Mouse (Mus musculus) ovary, postnatal 14 days (tissue): Measurements from ENCODE around the gene Ephb1.

Experiments
- DNase-seq: peaks from one replicate; pipeline ENCODE4 v3.0.0; 2022; ENCODE audit warnings: low spot score

Ephb1 gene

DNA sequence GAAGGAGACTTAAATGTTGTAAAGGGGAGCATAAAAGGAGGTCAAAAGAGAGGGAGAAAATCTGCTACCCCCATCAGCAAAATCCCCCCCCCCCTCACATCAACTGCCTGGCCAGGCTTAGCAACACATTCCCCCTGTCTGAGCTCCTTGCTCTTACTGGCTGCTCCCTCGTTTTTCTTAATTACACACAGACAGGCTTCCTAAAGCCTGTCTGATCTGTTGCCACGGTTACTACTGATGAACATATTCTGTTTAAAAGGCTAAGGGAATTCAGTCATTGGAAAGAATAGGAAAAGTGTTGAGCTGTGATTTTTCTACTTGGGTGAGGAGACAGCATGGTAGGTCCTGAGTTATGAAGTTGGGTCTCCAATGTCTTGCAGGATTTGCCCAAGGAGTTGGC, 308.6 kb downstream of the Ephb1 start:
- no peak for DNase-seq

DNA sequence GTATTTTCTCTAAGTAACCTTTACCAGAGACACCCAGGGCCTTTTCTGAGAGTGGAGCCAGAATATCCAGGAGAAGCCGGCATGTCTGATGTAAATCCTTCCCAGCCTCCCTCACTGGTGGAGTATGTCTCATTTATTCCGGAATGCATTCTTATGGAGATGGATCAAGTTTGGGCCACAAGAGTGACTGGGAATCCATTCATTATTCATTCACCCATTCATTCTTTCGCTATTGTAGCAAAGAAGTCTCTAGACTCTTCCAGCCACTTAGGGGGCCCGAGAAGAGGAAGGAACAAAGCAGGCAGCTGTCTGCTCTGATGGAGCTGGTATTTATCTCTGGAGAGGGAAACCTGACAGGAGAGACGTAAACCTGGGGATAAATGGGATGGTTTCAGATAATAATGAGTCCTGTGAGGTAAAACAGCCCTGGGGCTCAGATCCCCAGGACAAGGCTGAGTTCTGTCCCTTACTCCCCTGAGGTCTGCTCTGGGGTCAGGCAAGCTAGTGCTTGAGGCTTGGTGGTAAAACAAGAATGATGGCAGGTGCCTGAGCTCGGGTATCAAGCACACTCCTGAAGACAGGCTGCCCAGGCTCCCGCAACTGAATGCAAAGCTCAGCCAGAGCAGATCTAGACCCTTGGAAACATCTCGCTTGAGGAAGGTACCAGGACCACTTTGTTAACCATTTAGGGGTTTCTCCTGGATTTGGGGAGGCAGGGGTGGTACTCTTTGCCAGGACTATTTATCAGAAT, 309.2 kb downstream of the Ephb1 start:
- DNase-seq = no peak

DNA sequence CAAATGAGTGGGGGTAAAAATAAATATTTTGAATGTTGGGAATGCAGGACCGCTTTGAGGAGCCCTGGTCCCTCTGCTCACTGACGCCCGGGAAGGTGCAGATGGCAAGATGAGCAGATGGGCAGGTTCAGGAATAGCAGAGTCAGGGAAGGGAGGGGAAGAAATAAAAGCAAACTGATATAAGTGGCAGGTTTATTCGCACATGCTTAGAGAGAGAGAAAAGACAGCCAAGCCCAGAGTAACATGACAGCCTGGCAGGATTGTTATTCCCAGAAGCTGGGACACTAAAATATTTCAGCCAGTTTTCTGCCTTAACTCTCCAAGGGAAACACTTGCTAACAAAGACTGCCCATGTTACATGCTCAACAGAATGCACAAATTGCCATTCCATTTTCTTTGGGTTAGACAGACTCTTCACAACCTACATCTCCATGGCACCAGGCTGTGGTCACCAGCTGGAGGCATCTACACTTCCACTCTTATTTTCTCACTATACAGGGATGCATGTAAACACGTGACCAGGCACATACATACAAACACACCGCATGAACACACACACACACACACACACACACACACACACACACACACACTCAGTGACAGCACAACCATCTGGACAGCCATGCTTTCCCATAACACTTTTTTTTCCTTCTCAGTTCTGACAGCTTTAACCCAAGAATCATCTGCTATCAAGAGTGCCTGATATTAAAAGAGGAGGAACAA, 315.3 kb downstream of the Ephb1 start:
- no peak for DNase-seq

GRCm38 (mm10) chr9:102036132-102036531, 318.4 kb downstream of the Ephb1 start:
- DNase-seq = no peak

GRCm38 (mm10) chr9:102033231-102033630, 321.3 kb downstream of the Ephb1 start:
- DNase-seq = no peak

DNA sequence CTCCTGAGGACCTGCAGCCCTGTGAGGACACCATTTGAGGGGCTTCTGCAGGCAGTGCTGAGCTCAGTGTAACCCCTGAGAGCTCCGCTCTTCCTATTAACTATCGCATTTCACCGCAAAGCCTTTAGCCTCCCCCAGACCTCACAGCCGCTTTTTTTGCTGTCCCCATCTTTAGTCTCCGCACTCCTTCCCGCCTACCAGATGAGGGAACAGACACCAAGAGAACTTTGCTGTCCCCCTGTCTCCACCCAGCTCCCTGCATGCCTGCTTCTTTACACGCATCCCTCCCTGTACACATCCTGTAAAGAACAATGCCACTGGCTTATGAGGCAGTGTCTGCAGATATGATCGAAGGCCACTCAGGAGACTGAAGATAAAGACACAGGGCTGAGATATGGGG, 322.1 kb downstream of the Ephb1 start:
- DNase-seq = no peak

DNA sequence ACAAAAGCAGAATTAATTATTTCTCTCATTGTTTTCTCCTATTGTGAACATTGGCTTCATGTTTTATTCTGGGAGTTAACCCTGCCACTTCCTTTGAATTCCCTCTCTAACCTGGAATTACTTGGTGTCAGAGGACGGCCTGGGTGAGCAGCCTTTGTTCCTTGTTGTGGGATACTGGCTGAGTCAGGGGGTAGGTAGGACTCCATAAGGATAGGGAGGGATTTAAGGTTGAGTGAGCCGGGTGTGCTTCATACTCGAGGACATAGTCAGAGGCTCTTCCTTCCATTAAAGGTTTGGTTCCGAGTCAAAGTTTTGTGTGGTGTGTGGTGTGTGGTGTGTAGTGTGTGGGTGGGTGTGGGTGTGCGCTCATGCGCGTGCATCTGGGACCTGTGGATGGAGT, 324.8 kb downstream of the Ephb1 start:
- DNase-seq = no peak

DNA sequence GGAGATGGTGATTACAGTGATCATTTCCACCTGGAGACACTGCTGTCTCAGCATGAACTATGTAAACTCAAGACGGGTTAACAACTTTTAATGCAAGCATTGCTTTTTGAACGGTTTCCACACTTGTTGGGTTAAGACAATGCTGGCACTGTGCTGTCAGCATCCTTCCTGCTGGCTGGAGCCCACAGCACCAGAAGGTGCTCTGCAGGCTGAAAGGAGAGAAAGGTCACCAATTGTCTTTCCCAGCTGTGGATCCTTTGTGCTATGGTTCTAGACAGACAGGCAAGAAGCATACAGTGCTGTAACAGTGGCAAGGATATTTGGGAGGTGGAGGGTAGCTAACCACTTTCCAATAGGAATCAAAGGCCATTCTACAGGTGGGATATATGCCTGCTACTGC, 328.4 kb downstream of the Ephb1 start:
- DNase-seq = no peak

DNA sequence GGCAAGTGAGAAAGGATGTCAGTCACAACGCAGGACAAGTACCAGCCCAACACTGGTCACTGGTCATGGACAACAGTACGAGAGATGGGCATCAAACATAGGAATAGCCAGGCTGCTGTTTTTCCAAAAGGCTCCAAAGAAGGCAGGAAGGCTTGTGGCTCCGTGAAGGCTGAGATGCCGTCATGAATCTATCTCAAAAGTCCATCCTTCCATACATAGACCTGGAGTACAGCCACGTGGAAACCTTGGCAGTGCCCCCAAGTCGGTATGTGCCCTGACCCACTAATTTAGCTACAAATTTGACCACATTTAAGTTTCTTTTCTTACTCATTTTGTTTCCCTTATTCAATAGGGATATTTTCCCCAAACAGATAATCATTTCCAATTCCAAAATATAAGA, 329.4 kb downstream of the Ephb1 start:
- no peak for DNase-seq

GRCm38 (mm10) chr9:102015516-102015915, 339.0 kb downstream of the Ephb1 start:
- DNase-seq = no peak

DNA sequence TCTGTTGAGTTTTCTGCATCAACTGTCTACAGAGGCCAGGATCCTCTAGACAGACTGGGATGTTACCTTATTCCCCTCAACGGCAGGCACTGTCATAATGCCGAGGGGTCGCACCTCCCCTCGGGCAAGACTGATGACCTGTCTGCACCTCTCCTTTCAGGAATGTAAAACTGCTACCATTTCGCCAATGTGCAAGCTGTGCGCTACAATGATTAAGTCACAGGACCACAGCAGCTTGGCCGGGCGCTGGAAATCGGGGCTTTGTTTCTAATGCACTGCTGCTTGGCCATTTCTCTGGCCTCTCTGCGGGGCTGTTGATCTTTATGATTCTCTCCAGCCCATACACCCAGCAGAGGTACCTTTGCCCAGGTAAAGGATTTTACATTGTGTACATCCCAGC, 346.8 kb downstream of the Ephb1 start:
- DNase-seq = no peak

DNA sequence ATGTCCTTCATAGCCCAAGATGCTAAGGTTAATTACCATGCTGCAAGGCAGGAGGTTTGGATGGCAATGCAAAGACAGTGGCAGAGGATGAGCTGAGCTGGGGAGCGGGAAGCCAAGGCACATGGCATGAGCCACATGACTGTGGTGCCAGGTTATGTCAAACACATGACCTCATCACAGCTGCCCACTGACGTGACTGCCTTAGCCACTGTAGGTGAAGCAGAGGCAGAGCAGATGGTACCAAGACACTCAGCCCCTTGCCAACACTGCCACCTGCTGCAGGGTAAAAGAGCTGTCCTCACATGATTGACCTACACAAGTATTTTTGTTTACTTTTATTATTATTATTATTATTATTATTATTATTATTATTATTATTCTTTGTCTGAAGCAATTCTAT, 348.0 kb downstream of the Ephb1 start:
- DNase-seq = peak; percentile 9

GRCm38 (mm10) chr9:102002920-102003319, 351.6 kb downstream of the Ephb1 start:
- no peak for DNase-seq

GRCm38 (mm10) chr9:102002186-102002585, 352.3 kb downstream of the Ephb1 start:
- no peak for DNase-seq

GRCm38 (mm10) chr9:102001633-102002165, 352.8 kb downstream of the Ephb1 start:
- no peak for DNase-seq

GRCm38 (mm10) chr9:101999690-102000089, 354.8 kb downstream of the Ephb1 start:
- DNase-seq = no peak

DNA sequence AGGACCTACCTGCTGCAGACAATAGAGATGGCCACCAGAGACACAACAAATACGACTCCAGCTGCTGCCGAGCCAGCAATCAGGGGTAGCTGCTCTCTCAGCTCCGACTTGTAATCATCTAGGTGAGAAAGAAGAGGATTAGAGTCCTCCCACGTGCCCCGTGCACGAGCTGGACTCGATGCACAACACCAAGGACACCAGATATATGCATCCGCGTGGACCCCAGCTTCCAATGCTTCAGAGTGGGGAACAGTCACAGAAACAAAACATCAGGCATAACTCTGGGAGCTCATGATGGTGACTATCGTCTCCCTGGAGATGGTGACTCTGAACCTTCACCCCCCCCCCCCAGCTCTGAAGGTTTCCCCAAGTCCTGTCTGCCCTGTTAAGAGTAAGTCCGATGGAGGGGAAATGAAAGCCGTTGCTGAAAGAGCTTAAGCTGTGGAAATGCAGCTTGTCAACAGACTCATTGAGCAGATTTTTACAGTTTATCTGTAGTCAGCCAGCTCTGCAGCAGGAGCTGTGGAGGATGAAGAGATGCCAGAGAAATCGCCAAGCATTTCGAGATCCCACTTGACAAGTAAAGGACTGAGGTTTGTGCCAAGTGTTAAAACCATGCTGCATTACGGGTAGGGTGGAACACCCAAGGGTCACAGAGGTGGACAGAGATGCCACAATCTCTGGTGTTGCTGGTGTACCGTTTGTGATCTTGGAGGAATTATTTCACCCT, 357.6 kb downstream of the Ephb1 start:
- no peak for DNase-seq

GRCm38 (mm10) chr9:101996183-101996582, 358.3 kb downstream of the Ephb1 start:
- DNase-seq = no peak

- no peak for DNase-seq
Observed at GRCm38 (mm10) chr9:101995423-101996156, 358.9 kb downstream of the Ephb1 start.

DNA sequence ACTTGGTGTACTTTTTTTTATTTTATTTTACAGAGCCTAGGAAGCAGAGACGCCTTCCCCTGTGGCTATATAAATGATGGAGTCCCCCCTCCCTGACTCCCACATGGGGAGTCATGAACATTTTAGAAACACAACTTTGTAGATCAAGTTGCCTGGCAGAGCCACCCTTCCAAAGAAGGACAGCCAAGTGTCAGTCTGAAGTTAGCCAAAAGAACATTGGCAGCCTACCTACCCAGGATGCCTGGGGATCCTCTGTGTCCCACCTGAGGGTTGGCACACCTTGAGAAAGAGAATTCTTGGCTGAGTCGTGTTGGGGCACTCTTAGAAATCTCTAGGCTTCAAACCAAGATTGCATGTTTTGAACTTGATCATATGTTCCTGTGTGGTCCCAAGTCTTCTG, 360.4 kb downstream of the Ephb1 start:
- no peak for DNase-seq

- DNase-seq = no peak
Observed at GRCm38 (mm10) chr9:101990836-101991235, 363.7 kb downstream of the Ephb1 start.

- DNase-seq = no peak
Observed at GRCm38 (mm10) chr9:101990032-101990431, 364.5 kb downstream of the Ephb1 start.
